Mouse (Mus musculus) limb, embryonic 11.5 days (tissue): ENCODE results near the gene Tgm6. TPM values are rescaled to one million over a fixed set of nuclear protein-coding genes. Genes with fewer than 3 reads are reported as not detected.
A peak's percentile ranks its signal among the peaks of the same experiment; 100 is the strongest.

Experiments
- ATAC-seq: fragments of 200-750 bp; cut with Nextera tagmentation; 2 replicates; pipeline ENCODE4 v1.8.0; 2017; ENCODE audit warnings: low read depth; ENCODE audit not compliant: insufficient number of reproducible peaks, low FRiP score, low TSS enrichment
- DNase-seq: peaks from one replicate; pipeline ENCODE4 v3.0.0-alpha.2; 2015; ENCODE audit warnings: low spot score
- H3K27ac ChIP-seq: fragments of 300-500 bp; sonication (generic); replicated peaks from 2 replicates; pipeline ENCODE4 v1.5.1; 2014; ENCODE audit warnings: low read depth, mild to moderate bottlenecking, low read length
- H3K27me3 ChIP-seq: fragments of 300-500 bp; sonication (generic); 2 replicates; pipeline ENCODE4 v1.6.1; 2014; ENCODE audit warnings: mild to moderate bottlenecking, low read length, mixed read lengths; ENCODE audit not compliant: control insufficient read depth, insufficient read depth
- H3K36me3 ChIP-seq: fragments of 300-500 bp; sonication (generic); 2 replicates; pipeline ENCODE4 v1.6.1; 2014; ENCODE audit warnings: mild to moderate bottlenecking, low read length, moderate library complexity, mixed read lengths; ENCODE audit not compliant: control insufficient read depth, insufficient read depth
- H3K4me1 ChIP-seq: fragments of 300-500 bp; sonication (generic); 2 replicates; pipeline ENCODE4 v1.6.1; 2014; ENCODE audit warnings: low read length, mixed read lengths; ENCODE audit not compliant: control insufficient read depth, insufficient read depth
- H3K4me2 ChIP-seq: fragments of 300-500 bp; sonication (generic); 2 replicates; pipeline ENCODE4 v1.6.1; 2014; ENCODE audit warnings: low read depth, mild to moderate bottlenecking, moderate library complexity; ENCODE audit not compliant: severe bottlenecking
- H3K4me3 ChIP-seq: fragments of 300-500 bp; sonication (generic); 2 replicates; pipeline ENCODE4 v1.5.1; 2014; ENCODE audit warnings: low read depth, low read length
- H3K9ac ChIP-seq: fragments of 300-500 bp; sonication (generic); 2 replicates; pipeline ENCODE4 v1.6.1; 2014; ENCODE audit warnings: mild to moderate bottlenecking, low read length
- H3K9me3 ChIP-seq: fragments of 300-500 bp; sonication (generic); 2 replicates; pipeline ENCODE4 v1.6.1; 2016; ENCODE audit warnings: low read length; ENCODE audit not compliant: control insufficient read depth
- WGBS: fragments of 180-500 bp; shearing (Covaris S2); extraction: QIAGEN DNeasy Blood & Tissue Kit; methylation state at CpG from one replicate; pipeline ENCODE4 v1.1.7; 2014; 5-methylcytosine and 5-hydroxymethylcytosine counted together
- polyA plus RNA-seq: library from polyadenylated mRNA; unstranded; fragments of >200 nt; fragmentation: Nextera tagmentation; extraction: Ambion mirVana; gene quantifications from 2 replicates; pipeline ENCODE4 v1.2.1, GENCODE M21; 2014

Gene Tgm6
- polyA plus RNA-seq, 1 experiment from 2014 or later, result not detected

DNA sequence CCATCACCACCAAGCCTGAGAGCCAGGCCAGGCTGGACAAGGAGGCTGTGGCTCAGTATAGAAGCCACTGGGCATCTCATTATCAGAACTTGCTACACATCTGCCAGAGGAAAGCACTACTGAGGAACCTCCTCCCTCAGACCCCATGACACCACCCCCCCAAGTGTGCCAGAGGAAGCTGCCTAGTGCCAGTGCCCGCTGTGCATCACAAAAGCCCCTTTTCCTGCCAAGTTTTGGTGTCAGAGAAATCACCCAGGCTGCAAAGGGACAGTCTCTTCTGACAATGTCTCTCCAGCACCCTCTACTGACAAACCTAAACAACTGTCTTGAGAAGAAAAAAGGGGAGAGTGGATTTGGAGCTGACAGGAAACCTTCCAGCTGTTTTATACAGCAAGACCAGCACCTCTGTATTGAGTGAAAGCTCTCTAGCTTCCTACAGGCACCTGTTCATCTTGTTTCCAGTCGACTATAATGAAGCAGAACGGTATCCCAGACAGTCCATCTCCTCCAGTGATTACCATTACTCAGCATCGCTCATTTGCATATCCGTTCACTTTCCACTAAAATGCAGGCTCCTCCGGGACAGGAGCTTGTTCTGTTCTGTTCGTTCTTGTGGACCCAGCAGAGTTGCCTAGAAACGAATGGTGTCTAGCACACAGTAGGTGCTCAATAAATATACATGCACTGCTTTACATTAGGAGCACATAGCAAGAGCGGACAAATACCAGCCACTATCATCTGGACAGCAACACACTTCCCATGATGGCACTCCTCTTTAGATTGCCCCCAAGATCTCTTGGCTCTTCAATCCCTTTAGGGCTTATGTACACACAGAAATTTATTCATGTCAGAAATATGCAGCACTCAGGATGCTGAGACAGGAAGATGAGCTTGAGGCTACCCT, 54.3 kb downstream of the Tgm6 start:
- no peak for DNase-seq
- Histone ChIP-seq H3K4me2 (no peak overlapping the region), H3K4me3 (no peak overlapping the region), H3K4me1 (no peaks in the 10 kb centered on the region), H3K36me3 (peaks cover 11% of the 10 kb centered on the region), H3K9ac (no peak overlapping the region), H3K9me3 (no peaks in the 10 kb centered on the region), H3K27me3 (no peaks in the 10 kb centered on the region), H3K27ac (no peak overlapping the region)
- 74% methylated on average over 9 of the region's 9 CpGs for WGBS
- no peak for ATAC-seq

DNA sequence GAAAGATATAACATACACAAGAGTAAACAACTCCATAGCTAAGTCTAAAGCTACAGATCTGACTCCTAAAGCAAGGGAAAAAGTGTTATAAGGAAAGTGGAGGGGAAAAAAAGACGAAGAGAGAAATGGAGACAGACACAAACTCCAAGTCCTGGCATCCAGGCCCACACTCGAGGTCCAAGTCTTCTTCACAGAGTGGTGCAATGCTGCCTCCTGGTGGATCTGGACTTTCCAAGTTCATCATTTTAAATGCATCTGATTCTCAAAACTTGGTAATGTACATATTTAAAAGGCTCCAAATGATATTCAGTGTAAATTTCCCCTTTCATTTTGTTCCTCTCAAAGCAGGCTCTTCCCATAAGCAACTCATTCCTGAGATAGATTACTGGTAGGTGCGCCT, 55.6 kb downstream of the Tgm6 start:
- Histone ChIP-seq H3K4me2 (no peak overlapping the region), H3K27ac (no peak overlapping the region), H3K36me3 (peaks cover 17% of the 10 kb centered on the region), H3K9me3 (no peaks in the 10 kb centered on the region), H3K27me3 (no peaks in the 10 kb centered on the region), H3K4me3 (no peak overlapping the region), H3K9ac (no peak overlapping the region), H3K4me1 (no peaks in the 10 kb centered on the region)
- DNase-seq (peak; percentile 63), ATAC-seq (no peak)
- WGBS, result 58% methylated on average over 3 of the region's 3 CpGs

DNA sequence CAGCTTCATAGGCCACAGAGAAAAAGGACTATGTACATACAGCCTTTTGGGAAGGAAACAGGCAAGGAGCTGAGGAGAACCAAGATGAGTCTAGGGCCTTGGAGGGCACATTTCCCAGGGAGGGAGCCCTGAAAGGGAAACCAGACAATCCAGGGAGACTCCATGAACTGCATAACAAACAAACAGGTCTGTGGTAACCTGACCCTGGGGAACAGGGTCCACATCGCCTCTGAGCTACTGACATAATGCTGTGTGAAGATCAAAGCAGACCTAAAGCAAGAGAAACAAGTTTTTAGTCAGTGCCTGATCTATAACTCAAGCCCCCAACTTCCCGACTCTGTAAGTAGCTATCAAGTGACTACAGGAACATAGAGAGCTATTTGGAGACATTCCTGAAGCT, 59.5 kb downstream of the Tgm6 start:
- no peaks in the 10 kb centered on the region; the same call in 1 of the 2 replicates for H3K4me1 ChIP-seq
- H3K4me3 ChIP-seq, result no peak overlapping the region
- no peak overlapping the region for H3K9ac ChIP-seq
- WGBS, result 69% methylated on average over 2 of the region's 2 CpGs
- ATAC-seq, result no peak
- no peaks in the 10 kb centered on the region for H3K27me3 ChIP-seq
- H3K9me3 ChIP-seq, result no peaks in the 10 kb centered on the region
- no peak overlapping the region for H3K4me2 ChIP-seq
- no peak for DNase-seq
- H3K27ac ChIP-seq, result no peak overlapping the region
- H3K36me3 ChIP-seq, result peaks cover 24% of the 10 kb centered on the region

DNA sequence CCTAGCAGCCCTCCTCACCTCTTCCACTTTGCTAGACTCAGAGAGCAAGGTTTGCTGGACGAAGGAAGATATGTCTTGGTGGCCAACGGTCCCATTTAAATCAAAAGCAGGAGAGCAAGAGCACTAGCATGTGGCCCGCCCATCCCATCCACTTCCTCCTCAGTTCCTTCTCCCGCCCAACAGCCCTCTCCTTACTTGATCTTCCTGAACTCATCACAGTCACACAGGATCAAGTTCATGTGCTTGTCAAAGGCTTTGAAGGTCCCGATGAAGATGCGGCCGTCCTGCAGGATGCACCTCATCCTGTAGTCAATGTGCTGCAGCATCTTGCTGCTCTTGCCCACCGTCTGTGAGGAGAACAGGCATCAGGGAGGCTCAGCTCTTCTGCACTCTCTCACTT, 64.6 kb downstream of the Tgm6 start:
- 82% methylated on average over 8 of the region's 8 CpGs for WGBS
- ATAC-seq, result no peak

DNA sequence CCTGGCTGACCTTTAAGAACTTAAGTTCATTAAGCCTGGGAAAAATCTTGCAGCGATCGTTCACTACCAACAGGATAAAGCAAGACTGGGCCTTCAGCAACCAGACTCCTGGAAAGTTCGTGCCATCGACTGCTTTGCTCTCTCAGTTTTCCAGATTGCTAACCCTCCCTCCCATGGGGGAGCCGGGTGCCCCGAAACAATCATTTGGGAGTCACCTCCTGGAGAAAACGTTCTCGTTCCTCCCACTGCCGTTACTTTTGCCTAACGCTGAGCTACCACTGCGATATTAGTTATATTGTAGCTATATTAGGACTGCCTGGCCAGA, 66.1 kb downstream of the Tgm6 start:
- H3K9me3 ChIP-seq, result no peaks in the 10 kb centered on the region
- H3K9ac ChIP-seq, result peak overlapping the region; percentile 100
- peak overlapping the region; percentile 67 for H3K4me2 ChIP-seq
- no peaks in the 10 kb centered on the region for H3K27me3 ChIP-seq
- no peak for ATAC-seq
- DNase-seq, result no peak
- peaks cover 7% of the 10 kb centered on the region; the same call in 1 of the 2 replicates for H3K36me3 ChIP-seq
- 1% methylated on average over 11 of the region's 11 CpGs for WGBS
- peak overlapping the region; percentile 96 for H3K27ac ChIP-seq
- H3K4me3 ChIP-seq, result peak overlapping the region; percentile 100
- peaks cover 9% of the 10 kb centered on the region; the same call in 1 of the 2 replicates for H3K4me1 ChIP-seq

More for the DNA sequence above, 64.6 kb downstream of the Tgm6 start:
- no peaks in the 10 kb centered on the region for H3K27me3 ChIP-seq
- peaks cover 16% of the 10 kb centered on the region for H3K36me3 ChIP-seq
- no peak overlapping the region; the same call in 1 of the 2 replicates for H3K4me3 ChIP-seq
- no peak overlapping the region for H3K27ac ChIP-seq
- no peak for DNase-seq
- no peaks in the 10 kb centered on the region for H3K9me3 ChIP-seq
- H3K4me1 ChIP-seq, result peaks cover 9% of the 10 kb centered on the region; the same call in 1 of the 2 replicates
- H3K4me2 ChIP-seq, result peak overlapping the region; percentile 67; the same call in 1 of the 2 replicates
- peak overlapping the region; percentile 12; the same call in 1 of the 2 replicates for H3K9ac ChIP-seq

DNA sequence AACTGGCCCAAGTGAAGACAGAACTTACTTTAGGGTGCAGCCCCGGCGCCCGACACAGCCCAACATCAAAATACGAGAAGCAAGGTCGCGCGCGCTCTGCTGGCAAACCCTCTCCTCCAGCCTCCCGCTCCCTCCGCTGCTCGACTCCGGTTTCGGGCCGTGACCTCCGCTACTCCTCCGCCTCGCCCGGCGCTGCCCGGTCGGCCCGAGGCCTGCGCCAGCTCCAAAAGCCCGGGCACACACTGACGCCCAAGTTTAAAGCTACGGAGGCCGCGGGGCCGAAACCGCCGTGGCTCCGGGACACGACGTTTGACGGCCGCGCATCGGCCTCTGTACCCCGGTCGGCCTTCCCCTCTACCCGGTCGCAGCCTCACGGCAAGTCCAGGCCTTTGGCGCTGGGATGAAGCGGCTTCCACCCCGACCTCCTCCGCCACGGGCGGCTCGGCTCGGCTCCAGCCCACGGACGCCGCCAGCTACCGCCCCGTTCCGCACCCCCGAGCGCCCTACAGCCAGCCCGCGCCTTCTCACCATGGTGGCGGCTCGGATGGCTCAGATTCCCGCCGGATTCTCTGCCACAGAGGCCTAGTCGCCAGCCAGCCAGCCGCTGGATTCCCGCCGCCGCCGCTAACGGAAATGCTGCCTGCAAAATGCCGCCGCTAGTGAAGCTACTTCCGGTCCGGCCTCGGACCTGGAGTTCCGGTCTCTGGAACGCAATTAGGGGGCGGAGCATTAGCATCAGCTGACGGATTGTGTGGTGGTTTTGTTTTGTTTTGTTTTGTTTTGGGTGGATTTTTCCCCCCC, 66.7 kb downstream of the Tgm6 start, which contains the start of gene Snrpb:
Gene Snrpb (minus strand): TSS at position 698 of the 801 bp plus-strand sequence.
- DNase-seq (peak; percentile 93), ATAC-seq (peak; percentile 90)
- Histone ChIP-seq H3K36me3 (peaks cover 7% of the 10 kb centered on the region; the same call in 1 of the 2 replicates), H3K4me2 (peak within 1 kb of the TSS; percentile 86), H3K27ac (peak within 1 kb of the TSS; percentile 96), H3K9ac (peak within 1 kb of the TSS; percentile 100), H3K4me3 (peak within 1 kb of the TSS; percentile 100), H3K4me1 (peaks cover 9% of the 10 kb centered on the region; the same call in 1 of the 2 replicates), H3K9me3 (no peaks in the 10 kb centered on the region), H3K27me3 (no peaks in the 10 kb centered on the region)
- under 1% methylated on average over 81 of the region's 81 CpGs for WGBS

DNA sequence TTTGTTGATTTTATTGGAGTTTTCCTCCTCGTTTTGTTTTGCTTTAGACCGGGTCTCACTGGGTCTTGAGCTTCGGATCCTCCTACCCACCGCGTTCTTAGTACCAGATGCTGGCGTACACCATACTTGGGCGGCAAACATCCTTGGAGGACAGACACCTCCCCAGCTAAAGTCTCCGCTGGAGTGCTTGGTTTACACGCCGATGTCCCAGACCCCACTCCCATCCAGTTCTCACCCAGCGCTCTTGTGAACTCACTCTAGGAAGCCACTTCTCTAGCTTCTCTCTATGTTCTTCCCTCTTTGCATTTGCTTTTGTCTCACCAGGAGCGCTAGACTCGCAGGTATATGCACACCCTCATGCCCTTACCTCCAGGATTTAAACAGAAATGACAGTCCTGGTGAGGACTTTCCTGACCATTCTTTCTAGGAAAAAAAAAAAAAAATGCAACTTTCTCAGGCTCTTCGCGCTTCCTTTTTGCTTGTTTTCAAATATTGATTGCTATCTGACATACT, 67.3 kb downstream of the Tgm6 start:
- 2% methylated on average over 15 of the region's 15 CpGs for WGBS
- H3K9ac ChIP-seq, result peak overlapping the region; percentile 79
- H3K9me3 ChIP-seq, result no peaks in the 10 kb centered on the region
- no peak for DNase-seq
- peaks cover 4% of the 10 kb centered on the region; the same call in 1 of the 2 replicates for H3K36me3 ChIP-seq
- H3K4me2 ChIP-seq, result peak overlapping the region; percentile 86
- H3K27ac ChIP-seq, result no peak overlapping the region; the same call in 1 of the 2 replicates
- peak; percentile 74 for ATAC-seq
- peak overlapping the region; percentile 100 for H3K4me3 ChIP-seq
- no peaks in the 10 kb centered on the region for H3K27me3 ChIP-seq
- peaks cover 9% of the 10 kb centered on the region; the same call in 1 of the 2 replicates for H3K4me1 ChIP-seq

DNA sequence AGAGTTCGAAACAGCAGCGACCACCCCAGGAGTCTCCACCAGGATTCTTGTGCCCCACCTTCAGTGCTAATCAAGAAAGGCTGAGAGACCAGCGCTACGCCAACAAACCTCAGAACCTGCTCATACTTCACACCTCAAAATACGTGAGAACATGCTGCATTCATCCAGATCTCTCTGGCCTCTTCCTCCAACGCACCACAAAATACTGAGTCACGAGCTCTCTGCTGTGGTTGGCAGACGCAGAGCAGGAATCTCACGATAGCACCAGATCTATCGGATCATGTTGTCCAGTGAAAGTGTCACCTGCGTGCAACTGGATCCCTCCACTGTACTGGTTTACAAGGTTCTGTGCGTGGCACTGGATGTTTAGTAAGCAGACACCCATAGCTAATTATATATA, 76.2 kb downstream of the Tgm6 start:
- no peak overlapping the region for H3K9ac ChIP-seq
- ATAC-seq (no peak), DNase-seq (no peak)
- no peak overlapping the region for H3K4me3 ChIP-seq
- no peaks in the 10 kb centered on the region for H3K4me1 ChIP-seq
- no peaks in the 10 kb centered on the region for H3K9me3 ChIP-seq
- no peak overlapping the region for H3K4me2 ChIP-seq
- 86% methylated on average over 12 of the region's 12 CpGs for WGBS
- H3K36me3 ChIP-seq, result no peaks in the 10 kb centered on the region
- H3K27me3 ChIP-seq, result no peaks in the 10 kb centered on the region
- H3K27ac ChIP-seq, result no peak overlapping the region
